Mouse (Mus musculus): ENCODE results near the gene Igflr1. TPM values are rescaled to one million over a fixed set of nuclear protein-coding genes. Genes with fewer than 3 reads are reported as not detected.

Igflr1 gene
- polyA plus RNA-seq, 1 experiment from 2014 or later, result 2.9 TPM

GRCm38 (mm10) chr7:30534633-30535577 lies 30.3 kb upstream of the Igflr1 start, which contains the start of gene Arhgap33:
Arhgap33 (minus strand) TSS chr7:30535060.
- ATAC-seq, result peak; percentile 96
- Histone ChIP-seq H3K4me1 (replicated peaks) (peaks cover 15% of the 10 kb centered on the region), H3K27me3 (replicated peaks) (no peaks in the 10 kb centered on the region), H3K9me3 (no peaks in the 10 kb centered on the region), H3K9ac (peak within 1 kb of the TSS; percentile 73), H3K27ac (peak within 1 kb of the TSS; percentile 56; the same call in 1 of the 2 replicates), H3K4me3 (replicated peaks) (peak within 1 kb of the TSS; percentile 80), H3K4me2 (replicated peaks) (peak within 1 kb of the TSS; percentile 94), H3K36me3 (peaks cover 13% of the 10 kb centered on the region)
- WGBS, result under 1% methylated on average over 66 of the region's 84 CpGs

GRCm38 (mm10) chr7:30540572-30540971 lies 24.7 kb upstream of the Igflr1 start:
- Histone ChIP-seq H3K4me1 (replicated peaks) (no peaks in the 10 kb centered on the region), H3K27me3 (replicated peaks) (no peaks in the 10 kb centered on the region), H3K27ac (no peak overlapping the region), H3K36me3 (peaks cover 12% of the 10 kb centered on the region), H3K4me3 (replicated peaks) (no peak overlapping the region), H3K9ac (no peak overlapping the region), H3K9me3 (no peaks in the 10 kb centered on the region), H3K4me2 (replicated peaks) (no peak overlapping the region)
- WGBS, result 89% methylated on average over 7 of the region's 7 CpGs
- no peak for ATAC-seq

GRCm38 (mm10) chr7:30544327-30544726 lies 20.9 kb upstream of the Igflr1 start:
- no peak overlapping the region for H3K27ac ChIP-seq
- no peaks in the 10 kb centered on the region for H3K4me1 ChIP-seq (replicated peaks)
- no peak overlapping the region for H3K4me3 ChIP-seq (replicated peaks)
- H3K4me2 ChIP-seq (replicated peaks), result no peak overlapping the region
- H3K27me3 ChIP-seq (replicated peaks), result no peaks in the 10 kb centered on the region
- peaks cover 18% of the 10 kb centered on the region for H3K36me3 ChIP-seq
- H3K9ac ChIP-seq, result no peak overlapping the region
- no peaks in the 10 kb centered on the region for H3K9me3 ChIP-seq
- ATAC-seq, result no peak
- 88% methylated on average over 2 of the region's 2 CpGs for WGBS

GRCm38 (mm10) chr7:30549880-30550279 lies 15.3 kb upstream of the Igflr1 start:
- ATAC-seq, result no peak
- no peak overlapping the region for H3K4me2 ChIP-seq (replicated peaks)
- no peaks in the 10 kb centered on the region for H3K27me3 ChIP-seq (replicated peaks)
- no peaks in the 10 kb centered on the region for H3K9me3 ChIP-seq
- 0 out of 2 replicates have a peak, but pooled peaks cover 9% of the 10 kb centered on the region for H3K36me3 ChIP-seq
- H3K9ac ChIP-seq, result no peak overlapping the region
- H3K4me3 ChIP-seq (replicated peaks), result no peak overlapping the region
- WGBS, result 82% methylated on average over 2 of the region's 2 CpGs
- H3K4me1 ChIP-seq (replicated peaks), result peaks cover 12% of the 10 kb centered on the region
- no peak overlapping the region for H3K27ac ChIP-seq

GRCm38 (mm10) chr7:30550603-30551002 lies 14.6 kb upstream of the Igflr1 start:
- WGBS, result 100% methylated on average over 1 of the region's 1 CpGs
- Histone ChIP-seq H3K4me2 (replicated peaks) (0 out of 2 replicates have a peak overlapping the region, but pooled peaks have one; percentile 52), H3K4me3 (replicated peaks) (no peak overlapping the region), H3K4me1 (replicated peaks) (peaks cover 12% of the 10 kb centered on the region), H3K27me3 (replicated peaks) (no peaks in the 10 kb centered on the region), H3K36me3 (peaks cover 12% of the 10 kb centered on the region; the same call in 1 of the 2 replicates), H3K9me3 (no peaks in the 10 kb centered on the region), H3K27ac (no peak overlapping the region), H3K9ac (no peak overlapping the region)
- ATAC-seq, result no peak

GRCm38 (mm10) chr7:30551445-30552101 lies 13.7 kb upstream of the Igflr1 start:
- H3K4me2 ChIP-seq (replicated peaks), result peak overlapping the region; percentile 52
- H3K27me3 ChIP-seq (replicated peaks), result no peaks in the 10 kb centered on the region
- H3K9me3 ChIP-seq, result no peaks in the 10 kb centered on the region
- H3K9ac ChIP-seq, result peak overlapping the region; percentile 67
- peak overlapping the region; percentile 57 for H3K4me3 ChIP-seq (replicated peaks)
- H3K4me1 ChIP-seq (replicated peaks), result peaks cover 12% of the 10 kb centered on the region
- H3K36me3 ChIP-seq, result peaks cover 14% of the 10 kb centered on the region
- WGBS, result 2% methylated on average over 10 of the region's 10 CpGs
- ATAC-seq, result peak; percentile 72
- H3K27ac ChIP-seq, result peak overlapping the region; percentile 96

GRCm38 (mm10) chr7:30552102-30553020 lies 12.9 kb upstream of the Igflr1 start, which contains the start of the genes Hspb6 and Proser3:
Hspb6 (plus strand) TSS chr7:30552178.
Proser3 (minus strand) TSS chr7:30552299.
- under 1% methylated on average over 44 of the region's 44 CpGs for WGBS
- Histone ChIP-seq H3K9me3 (no peaks in the 10 kb centered on the region), H3K27ac (peak within 1 kb of the TSS; percentile 96), H3K27me3 (replicated peaks) (no peaks in the 10 kb centered on the region), H3K4me3 (replicated peaks) (peak within 1 kb of the TSS; percentile 57), H3K4me2 (replicated peaks) (peak within 1 kb of the TSS; percentile 91), H3K9ac (peak within 1 kb of the TSS; percentile 67), H3K4me1 (replicated peaks) (peaks cover 12% of the 10 kb centered on the region), H3K36me3 (peaks cover 16% of the 10 kb centered on the region)
- peak; percentile 97 for ATAC-seq

GRCm38 (mm10) chr7:30553021-30553589 lies 12.1 kb upstream of the Igflr1 start:
- WGBS, result under 1% methylated on average over 23 of the region's 23 CpGs
- no peaks in the 10 kb centered on the region for H3K9me3 ChIP-seq
- H3K9ac ChIP-seq, result peak overlapping the region; percentile 62
- H3K27me3 ChIP-seq (replicated peaks), result no peaks in the 10 kb centered on the region
- peak overlapping the region; percentile 82 for H3K27ac ChIP-seq
- peak; percentile 40 for ATAC-seq
- peak overlapping the region; percentile 57 for H3K4me3 ChIP-seq (replicated peaks)
- H3K4me2 ChIP-seq (replicated peaks), result peak overlapping the region; percentile 91
- H3K36me3 ChIP-seq, result peaks cover 16% of the 10 kb centered on the region
- H3K4me1 ChIP-seq (replicated peaks), result peaks cover 15% of the 10 kb centered on the region

GRCm38 (mm10) chr7:30553810-30554584 lies 11.2 kb upstream of the Igflr1 start:
- peak overlapping the region; percentile 62 for H3K9ac ChIP-seq

GRCm38 (mm10) chr7:30556894-30557536 lies 8.2 kb upstream of the Igflr1 start:
- no peak overlapping the region for H3K4me2 ChIP-seq (replicated peaks)
- peaks cover 25% of the 10 kb centered on the region for H3K4me1 ChIP-seq (replicated peaks)
- WGBS, result 92% methylated on average over 18 of the region's 18 CpGs
- H3K9me3 ChIP-seq, result no peaks in the 10 kb centered on the region
- no peak overlapping the region for H3K4me3 ChIP-seq (replicated peaks)
- no peaks in the 10 kb centered on the region for H3K27me3 ChIP-seq (replicated peaks)
- ATAC-seq, result no peak
- no peak overlapping the region for H3K9ac ChIP-seq
- peaks cover 16% of the 10 kb centered on the region for H3K36me3 ChIP-seq
- H3K27ac ChIP-seq, result no peak overlapping the region

More at GRCm38 (mm10) chr7:30553810-30554584, 11.2 kb upstream of the Igflr1 start:
- H3K27me3 ChIP-seq (replicated peaks), result no peaks in the 10 kb centered on the region
- 0 out of 2 replicates have a peak overlapping the region, but pooled peaks have one; percentile 82 for H3K27ac ChIP-seq
- no peak for ATAC-seq
- H3K4me1 ChIP-seq (replicated peaks), result peaks cover 23% of the 10 kb centered on the region
- peak overlapping the region; percentile 91 for H3K4me2 ChIP-seq (replicated peaks)
- H3K36me3 ChIP-seq, result peaks cover 16% of the 10 kb centered on the region
- 82% methylated on average over 22 of the region's 22 CpGs for WGBS
- no peaks in the 10 kb centered on the region for H3K9me3 ChIP-seq
- peak overlapping the region; percentile 57 for H3K4me3 ChIP-seq (replicated peaks)
